Mouse (Mus musculus): ENCODE measurements around the gene Fam208a. TPM values are rescaled to one million over a fixed set of nuclear protein-coding genes. Genes with fewer than 3 reads are reported as not detected.

Gene Fam208a
- total RNA-seq, 2 experiments from 2014 or later = 29.6 to 34.3 TPM

DNA sequence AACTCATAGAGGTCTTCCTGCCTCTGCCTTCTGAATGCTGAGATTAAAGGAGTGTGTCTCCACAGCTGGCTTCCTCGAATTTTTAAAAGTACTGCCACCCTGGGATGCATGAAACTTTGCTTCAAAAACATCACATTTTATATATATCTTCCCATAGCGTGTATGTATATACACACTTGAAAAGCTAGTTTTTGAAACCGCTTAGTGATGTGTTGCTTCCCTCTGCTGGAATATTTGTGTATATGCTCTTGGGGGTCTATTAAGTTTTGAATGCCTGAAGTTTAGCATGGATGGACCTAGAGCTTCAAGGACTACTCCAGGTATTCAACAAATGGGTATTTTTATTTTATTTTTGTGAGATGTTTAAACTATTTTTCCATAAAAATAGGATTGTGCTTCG lies 14.7 kb upstream of the Fam208a start:
- DNase-seq (ENCODE audit: extremely low spot score in 1 of 2, low spot score in 1 of 2) = no peak

DNA sequence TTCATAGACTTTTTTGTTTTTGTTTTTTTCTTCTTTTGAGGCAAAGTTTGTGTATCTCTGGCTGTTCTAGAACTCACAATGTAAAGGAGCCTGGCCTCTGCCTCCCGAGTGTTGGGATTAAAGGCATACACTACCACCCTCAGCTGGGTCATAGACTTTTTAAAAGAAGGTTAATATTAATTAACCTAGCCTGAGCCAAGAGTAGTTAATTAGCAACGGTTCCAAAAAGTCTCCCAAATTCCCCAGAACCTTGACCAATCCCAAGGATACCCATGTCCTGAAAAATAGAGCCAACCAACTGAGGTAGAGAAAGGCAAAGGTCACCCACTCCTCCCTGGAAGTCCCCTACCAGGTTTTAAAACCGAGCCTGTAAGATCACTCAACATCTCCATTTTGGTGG lies 7.8 kb upstream of the Fam208a start:
- no peak for DNase-seq (ENCODE audit: extremely low spot score in 1 of 2, low spot score in 1 of 2)

DNA sequence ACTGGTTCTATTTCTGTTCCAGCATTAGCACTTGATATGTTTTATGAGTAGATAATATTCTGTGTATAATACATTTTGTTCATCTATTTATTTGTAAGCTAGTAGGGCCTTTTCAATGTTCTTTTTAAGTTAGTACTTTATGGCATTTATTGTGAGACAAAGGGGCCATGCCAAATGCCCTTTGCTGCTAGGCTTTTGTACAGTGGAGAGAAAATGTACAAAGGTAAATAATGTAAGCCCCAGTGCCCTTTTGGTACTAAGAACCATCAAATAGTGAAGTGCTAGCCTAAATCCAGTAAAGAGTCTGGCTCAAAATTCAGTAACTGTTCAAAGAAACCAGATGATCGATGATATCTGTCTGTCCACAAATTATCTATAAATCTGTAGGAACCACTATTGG lies 6.3 kb upstream of the Fam208a start:
- no peak for DNase-seq (ENCODE audit: extremely low spot score in 1 of 2, low spot score in 1 of 2)

DNA sequence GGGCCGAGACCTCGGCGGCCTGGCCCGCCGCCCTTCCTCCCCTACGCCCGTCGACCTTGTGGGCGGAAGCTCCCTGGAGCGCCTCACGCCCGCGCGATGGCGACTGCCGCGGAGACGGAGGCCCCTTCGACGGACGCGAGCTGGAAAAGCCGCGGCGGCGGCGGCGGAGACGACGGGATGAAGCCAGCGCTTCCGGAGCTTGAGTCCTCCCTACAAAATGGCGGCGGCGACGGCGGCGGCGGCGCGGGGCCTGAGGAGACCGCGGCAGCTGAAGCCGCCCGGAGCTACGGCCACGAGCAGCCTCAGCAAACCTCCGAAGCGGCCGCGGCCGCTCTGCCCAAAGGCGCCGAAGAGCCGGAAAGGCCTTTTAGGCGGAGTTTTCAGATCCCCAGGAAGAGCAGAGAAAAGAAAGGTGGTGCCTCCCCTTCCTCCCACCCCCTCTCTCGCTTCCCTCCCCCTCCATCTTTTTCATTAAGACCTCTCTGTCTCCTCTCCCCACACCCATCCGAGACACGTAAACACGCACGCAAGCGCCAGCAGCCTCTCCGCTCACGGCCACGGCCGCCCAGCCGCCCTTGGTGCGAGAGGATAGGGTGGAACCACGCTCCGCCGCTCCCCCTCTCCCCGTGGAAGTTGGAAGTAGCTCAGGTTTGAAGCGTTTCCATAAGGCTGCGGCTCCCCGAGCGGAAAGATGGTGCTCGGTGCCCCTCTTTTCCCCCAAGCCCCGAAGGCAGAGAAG lies 508 bp downstream of the Fam208a start:
- peak; percentile 67 to 71 for DNase-seq (ENCODE audit: extremely low spot score in 1 of 2, low spot score in 1 of 2)

DNA sequence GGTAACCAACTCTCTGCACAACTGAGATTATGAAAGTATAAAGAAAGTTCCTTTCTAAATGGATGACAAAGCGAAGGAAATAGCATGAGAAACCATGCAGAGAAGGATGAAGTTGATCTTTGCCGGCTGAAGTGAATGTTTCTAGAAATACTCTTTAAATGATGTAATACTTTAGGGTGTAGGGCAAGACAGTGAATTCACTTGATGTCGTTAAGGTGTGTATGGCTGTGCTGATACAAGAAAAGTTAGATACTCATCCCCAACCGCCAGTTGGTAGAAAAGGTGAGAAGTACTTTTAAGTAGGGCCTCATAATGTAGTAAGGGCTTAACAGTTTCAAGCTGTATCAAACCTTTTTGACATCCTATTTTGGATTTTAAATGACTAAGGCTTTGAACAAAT lies 1.6 kb downstream of the Fam208a start:
- DNase-seq (ENCODE audit: extremely low spot score in 1 of 2, low spot score in 1 of 2) = no peak

DNA sequence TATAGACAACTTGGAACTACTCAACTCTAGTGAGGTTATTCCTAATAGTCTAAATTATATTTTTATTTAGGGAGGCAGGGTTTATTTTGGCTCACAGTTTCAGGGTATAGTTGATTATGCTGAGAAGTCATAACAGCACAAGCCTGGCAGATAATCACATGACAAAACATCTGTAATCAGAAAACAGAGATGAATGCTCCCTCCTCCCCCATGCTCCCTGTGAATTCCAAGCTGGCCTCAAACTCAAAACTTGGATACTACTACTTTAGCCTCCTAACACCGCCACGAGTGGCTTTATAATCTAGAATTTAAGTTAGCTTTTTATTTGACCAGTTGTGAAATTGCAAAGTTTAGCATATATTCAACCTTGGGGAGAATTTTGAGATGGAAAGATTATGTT lies 3.4 kb downstream of the Fam208a start:
- no peak for DNase-seq (ENCODE audit: extremely low spot score in 1 of 2, low spot score in 1 of 2)

DNA sequence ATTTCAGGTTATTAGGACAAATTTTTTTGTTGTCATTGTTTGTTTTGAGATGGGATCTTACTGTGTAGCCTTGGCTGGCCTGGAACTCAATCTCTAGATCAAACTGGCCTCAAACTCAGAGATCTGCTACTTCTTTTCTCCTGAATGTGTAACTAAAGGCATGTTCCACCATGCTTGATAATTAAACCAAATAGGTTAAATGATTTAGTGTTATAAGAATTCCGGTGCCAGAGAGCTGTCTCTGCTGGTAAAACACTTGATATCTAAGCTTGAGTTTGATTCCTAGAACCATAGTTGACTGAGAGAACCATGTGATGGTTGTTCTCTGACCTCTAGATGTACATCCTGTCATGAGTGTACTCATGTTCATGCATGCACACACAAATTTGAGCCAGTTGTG lies 7.5 kb downstream of the Fam208a start:
- no peak for DNase-seq (ENCODE audit: extremely low spot score in 1 of 2, low spot score in 1 of 2)

DNA sequence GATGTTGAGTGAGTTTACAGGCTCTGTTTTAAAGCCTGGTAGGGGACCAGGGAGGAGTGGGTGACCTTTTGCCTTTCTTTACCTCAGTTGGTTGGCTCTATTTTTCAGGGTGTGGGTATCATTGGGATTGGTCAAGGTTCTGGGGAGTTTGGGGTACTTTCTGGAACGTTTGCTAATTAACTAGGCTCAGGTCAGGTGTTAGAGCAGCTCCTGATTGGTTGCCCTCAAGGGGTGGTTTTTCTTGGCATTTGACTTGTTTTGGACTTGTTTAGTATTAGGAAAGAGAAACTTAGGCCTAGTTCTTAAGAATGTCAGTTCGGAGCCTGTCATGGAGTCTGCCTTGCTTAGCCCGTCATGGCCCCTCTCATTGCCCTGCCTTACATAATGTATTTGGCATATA lies 8.2 kb downstream of the Fam208a start:
- no peak for DNase-seq (ENCODE audit: extremely low spot score in 1 of 2, low spot score in 1 of 2)

DNA sequence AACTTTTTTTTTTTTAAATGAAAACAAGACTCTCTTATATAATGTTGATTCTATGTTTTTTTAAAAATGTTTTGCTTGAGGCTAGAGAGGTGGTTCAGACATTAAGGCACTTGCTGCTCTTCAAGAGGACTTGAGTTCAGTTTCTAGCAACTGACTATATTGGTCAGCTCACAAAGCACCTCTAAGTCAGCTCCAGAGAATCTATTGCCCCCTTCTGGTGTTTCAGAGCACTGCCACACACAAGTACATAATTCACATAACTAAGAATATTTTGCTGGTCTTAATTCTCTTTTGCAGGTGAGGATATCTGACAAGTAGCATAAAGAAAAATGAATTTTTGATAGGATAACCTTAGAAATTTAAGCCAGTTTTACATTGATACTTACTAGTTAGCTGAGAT lies 12.3 kb downstream of the Fam208a start:
- no peak for DNase-seq (ENCODE audit: extremely low spot score in 1 of 2, low spot score in 1 of 2)

DNA sequence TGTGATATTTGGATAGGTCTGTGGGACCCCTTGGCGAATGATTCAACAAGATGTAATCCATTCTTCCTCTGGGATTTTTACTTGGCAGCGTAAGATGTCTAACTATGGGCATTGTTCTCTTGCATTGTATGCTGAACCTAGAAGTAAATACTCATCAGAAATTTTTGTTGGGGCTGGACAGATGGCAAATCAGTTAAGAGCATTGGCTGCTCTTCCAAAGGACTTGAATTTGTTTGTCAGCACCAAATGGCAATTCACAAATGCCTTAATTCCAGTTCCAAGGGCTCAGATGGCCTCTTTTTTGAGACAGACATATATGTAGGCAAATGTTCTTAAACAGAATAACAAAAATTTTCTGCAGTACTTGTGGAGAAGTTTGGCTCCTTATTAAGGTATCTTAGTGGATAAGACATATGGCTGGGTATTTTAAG lies 16.2 kb downstream of the Fam208a start:
- no peak for DNase-seq (ENCODE audit: extremely low spot score in 1 of 2, low spot score in 1 of 2)

DNA sequence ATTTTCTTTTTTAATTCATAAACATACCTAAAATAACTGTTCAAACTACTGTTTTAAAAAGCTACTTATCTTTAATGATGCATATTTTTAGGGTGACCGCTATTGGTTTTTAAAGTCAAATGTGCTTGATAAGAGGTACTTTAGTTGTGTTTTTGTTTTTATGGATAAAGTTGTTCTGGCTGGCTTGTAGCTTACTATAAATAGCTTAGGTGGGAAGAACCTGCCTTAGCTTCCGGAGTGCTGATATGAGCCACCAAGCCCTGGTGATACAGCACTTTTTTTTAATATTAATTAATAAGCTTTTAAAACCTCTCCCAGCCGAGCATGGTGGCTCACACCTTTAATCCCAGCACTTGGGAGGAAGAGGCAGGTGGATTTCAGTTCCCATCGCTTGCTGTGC lies 18.3 kb downstream of the Fam208a start:
- DNase-seq (ENCODE audit: extremely low spot score in 1 of 2, low spot score in 1 of 2) = no peak

DNA sequence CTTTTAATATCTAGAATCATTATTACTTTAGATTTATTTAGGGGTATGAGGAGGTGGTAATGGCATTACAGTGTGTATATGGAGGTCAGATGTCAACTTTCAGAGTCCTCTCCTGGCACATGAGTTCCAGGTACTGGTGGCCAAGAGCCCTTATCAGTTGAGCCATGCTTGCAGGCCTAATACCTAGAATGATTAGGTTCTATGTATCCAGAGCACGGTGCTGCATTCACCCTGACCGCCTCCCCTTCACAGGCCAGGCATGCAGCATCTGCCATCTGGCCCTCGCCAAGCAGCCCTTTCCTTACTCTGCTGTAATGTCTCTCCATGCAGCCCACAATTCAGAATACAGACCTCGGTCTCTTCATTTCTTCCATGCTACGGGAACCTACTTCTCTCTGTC lies 62.8 kb downstream of the Fam208a start:
- no peak for DNase-seq (ENCODE audit: extremely low spot score in 1 of 2, low spot score in 1 of 2)

DNA sequence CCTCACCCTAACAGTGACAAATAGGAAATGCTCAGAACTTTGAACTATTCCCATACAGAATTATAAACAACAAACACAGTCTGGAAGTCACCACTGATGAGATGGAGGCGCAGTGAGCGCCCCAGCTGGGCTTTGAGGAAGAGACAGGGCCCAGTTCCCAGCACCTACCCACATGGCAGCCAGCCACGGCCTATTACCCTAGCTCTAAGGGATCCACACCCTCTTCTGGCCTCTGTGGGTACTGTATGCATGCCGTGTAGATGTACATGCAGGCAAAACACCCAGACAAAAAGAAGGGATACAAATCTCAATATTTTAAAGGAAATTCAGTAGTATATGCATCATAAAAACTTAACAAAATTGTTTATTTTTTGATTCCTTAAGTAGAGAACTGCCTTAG lies 64.9 kb downstream of the Fam208a start:
- DNase-seq (ENCODE audit: extremely low spot score in 1 of 2, low spot score in 1 of 2) = no peak

DNA sequence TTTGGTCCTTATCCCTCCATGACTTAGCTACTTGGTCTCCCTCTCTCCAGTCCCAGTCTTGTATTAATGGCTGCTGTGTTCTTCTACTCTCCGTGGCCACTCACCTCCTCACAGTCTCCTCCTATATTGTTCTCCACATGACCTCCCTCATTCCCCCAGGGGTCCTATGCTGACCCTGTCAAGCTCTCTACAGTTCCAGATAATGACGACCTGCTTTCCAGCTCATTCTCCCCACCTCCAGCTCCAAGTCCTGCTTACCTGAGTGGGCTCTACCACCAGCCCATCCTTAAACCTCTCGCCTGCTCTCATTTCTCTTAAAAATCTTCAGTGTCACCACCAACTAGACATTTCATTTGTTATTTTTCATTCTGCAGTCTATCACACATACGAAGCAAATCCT lies 72.5 kb downstream of the Fam208a start:
- no peak for DNase-seq (ENCODE audit: extremely low spot score in 1 of 2, low spot score in 1 of 2)

DNA sequence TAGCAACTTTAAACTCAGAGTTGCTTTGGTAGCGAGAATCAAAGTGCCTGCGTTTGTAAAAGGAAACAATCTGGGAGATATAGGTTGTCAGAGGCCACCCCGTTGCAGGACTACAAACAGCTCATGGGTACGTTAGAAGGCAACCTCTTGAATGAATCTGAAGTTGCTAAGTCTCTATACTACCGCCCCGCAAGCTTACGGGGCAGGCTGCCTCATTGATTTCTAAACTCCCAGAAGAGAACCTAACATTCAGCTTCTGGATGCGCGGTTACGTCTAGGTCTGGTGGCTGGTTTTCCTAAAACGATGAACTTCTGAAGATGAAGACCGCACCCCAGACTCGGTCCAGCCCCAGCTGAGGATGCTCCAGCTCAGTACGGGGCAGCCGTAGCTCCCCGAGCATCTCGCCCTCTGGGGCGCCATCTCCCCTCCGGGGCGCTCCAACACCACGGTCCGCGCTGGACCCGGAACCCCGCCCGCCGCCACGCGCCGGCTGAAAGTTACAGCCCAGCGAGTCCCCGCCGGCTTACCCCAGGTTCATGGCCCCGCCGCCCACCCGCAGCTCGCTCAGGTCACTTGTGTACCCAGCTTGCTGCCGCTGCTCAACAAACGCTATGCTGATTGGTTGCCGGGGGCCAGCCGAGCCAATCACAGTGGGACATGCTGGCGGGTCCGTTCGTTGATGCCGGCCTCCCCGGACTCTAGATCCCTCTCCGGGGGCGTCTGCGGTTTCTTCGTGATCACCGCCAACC lies 79.4 kb downstream of the Fam208a start, which contains the start of gene Ccdc66:
TSS of gene Ccdc66 (minus strand) at position 567 of the 750 bp plus-strand sequence.
- DNase-seq (ENCODE audit: extremely low spot score in 1 of 2, low spot score in 1 of 2) = peak; percentile 100

DNA sequence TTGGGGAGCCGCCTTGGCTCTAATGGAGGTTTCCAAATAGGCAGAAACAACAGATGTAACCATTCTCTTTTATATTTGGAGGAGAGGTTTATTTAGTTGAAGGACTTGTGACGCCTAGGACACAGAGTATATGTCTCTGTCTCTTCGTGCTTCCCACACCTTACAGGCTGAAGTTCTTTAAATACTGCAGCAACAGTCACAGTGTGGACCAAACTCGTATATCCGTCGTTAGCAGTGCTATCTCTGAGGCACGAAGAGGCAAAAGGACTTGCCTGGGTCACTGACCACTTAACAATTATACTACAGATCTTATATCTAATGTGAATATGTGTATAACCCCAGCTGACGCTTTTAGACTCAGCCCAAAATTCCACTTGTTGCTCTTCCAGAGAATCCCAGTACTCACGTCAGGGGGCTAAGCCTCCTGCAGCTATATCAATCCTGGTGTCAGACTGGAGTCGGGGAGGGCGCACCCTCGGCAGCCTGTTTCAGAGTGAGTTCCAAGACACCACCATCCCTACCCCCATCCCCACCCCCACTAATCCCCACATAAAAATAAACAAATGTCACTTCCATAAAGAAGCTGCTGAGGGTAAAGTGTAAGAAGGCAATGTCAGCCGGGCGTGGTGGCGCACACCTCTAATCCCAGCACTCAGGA lies 80.1 kb downstream of the Fam208a start:
- no peak for DNase-seq (ENCODE audit: extremely low spot score in 1 of 2, low spot score in 1 of 2)

DNA sequence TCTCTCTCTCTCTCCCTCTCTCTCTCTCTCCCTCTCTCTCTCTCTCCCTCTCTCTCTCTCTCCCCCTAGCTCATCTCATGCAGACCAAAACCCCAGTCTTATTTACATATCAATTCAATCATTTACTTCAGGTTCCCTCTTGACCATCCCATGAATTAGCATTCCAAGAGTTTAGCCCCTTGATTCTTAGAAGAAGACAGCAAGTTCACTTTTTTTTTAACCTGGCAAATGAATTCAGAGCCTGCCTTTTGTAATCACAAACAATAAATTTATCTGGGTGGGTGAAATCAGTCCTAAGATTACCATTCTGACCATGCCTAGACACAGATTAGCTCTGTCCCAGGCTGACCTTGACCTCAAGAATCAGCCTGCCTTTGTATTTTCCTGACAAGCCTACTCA lies 95.9 kb downstream of the Fam208a start:
- no peak for DNase-seq (ENCODE audit: extremely low spot score in 1 of 2, low spot score in 1 of 2)
